Mouse (Mus musculus) hindbrain, postnatal 0 days (tissue): ENCODE data around the gene Lat. TPM values are rescaled to one million over a fixed set of nuclear protein-coding genes. Genes with fewer than 3 reads are reported as not detected.
A peak's percentile ranks its signal among the peaks of the same experiment; 100 is the strongest.

Experiments
- ATAC-seq: fragments of 200-750 bp; cut with Nextera tagmentation; 2 replicates; pipeline ENCODE4 v1.8.0; 2017; ENCODE audit warnings: mild to moderate bottlenecking, moderate TSS enrichment, moderate library complexity
- DNase-seq: peaks from one replicate; pipeline ENCODE4 v3.0.0-alpha.2; 2015; ENCODE audit warnings: low spot score
- H3K27ac ChIP-seq: fragments of 300-500 bp; sonication (generic); 2 replicates; pipeline ENCODE4 v1.5.1; 2014; ENCODE audit warnings: mild to moderate bottlenecking
- H3K27me3 ChIP-seq: fragments of 300-500 bp; sonication (generic); 2 replicates; pipeline ENCODE4 v1.6.1; 2014; ENCODE audit warnings: low read length, mixed read lengths; ENCODE audit not compliant: insufficient read depth
- H3K36me3 ChIP-seq: fragments of 300-500 bp; sonication (generic); 2 replicates; pipeline ENCODE4 v1.6.1; 2014; ENCODE audit warnings: low read length, mixed read lengths; ENCODE audit not compliant: insufficient read depth
- H3K4me1 ChIP-seq: fragments of 300-500 bp; sonication (generic); 2 replicates; pipeline ENCODE4 v1.6.1; 2014; ENCODE audit warnings: antibody characterized with exemption, low read length, mixed read lengths; ENCODE audit not compliant: insufficient read depth
- H3K4me2 ChIP-seq: fragments of 300-500 bp; sonication (generic); 2 replicates; pipeline ENCODE4 v1.6.1; 2014; ENCODE audit warnings: low read depth, mild to moderate bottlenecking, low read length, moderate library complexity, mixed read lengths
- H3K4me3 ChIP-seq: fragments of 300-500 bp; sonication (generic); 2 replicates; pipeline ENCODE4 v1.5.1; 2014; ENCODE audit warnings: low read length
- H3K9ac ChIP-seq: fragments of 300-500 bp; sonication (generic); replicated peaks from 2 replicates; pipeline ENCODE4 v1.6.1; 2014; ENCODE audit warnings: mild to moderate bottlenecking, low read length, moderate library complexity, mixed read lengths
- H3K9me3 ChIP-seq: fragments of 300-500 bp; sonication (generic); 2 replicates; pipeline ENCODE4 v1.6.1; 2016; ENCODE audit warnings: low read length, mixed read lengths
- CTCF ChIP-seq: IDR thresholded peaks from 2 replicates; pipeline ENCODE4 v1.5.1; 2016; ENCODE audit warnings: antibody characterized with exemption, control low read depth, low read depth
- WGBS: fragments of 180-500 bp; shearing (Covaris S2); extraction: QIAGEN DNeasy Blood & Tissue Kit; methylation state at CpG from one replicate; pipeline ENCODE4 v1.1.7; 2014; 5-methylcytosine and 5-hydroxymethylcytosine counted together
- microRNA-seq, 2 experiments: library from miRNA; unstranded; fragments of <30 nt; microRNA quantifications; one replicate each; pipeline ENCODE4; 2016
- polyA plus RNA-seq: library from polyadenylated mRNA; unstranded; fragments of >200 nt; fragmentation: Nextera tagmentation; extraction: Ambion mirVana; gene quantifications from 2 replicates; pipeline ENCODE4 v1.2.1, GENCODE M21; 2015
- total RNA-seq: library from RNA; depleted of rRNA; stranded (reverse); fragments of >200 nt; gene quantifications from 2 replicates; pipeline ENCODE4 v1.2.3, GENCODE M21; 2014; rRNA removed

Gene Lat
- total and polyA plus RNA-seq, 2 experiments from 2014 or later: 0.37 to 0.96 TPM

DNA sequence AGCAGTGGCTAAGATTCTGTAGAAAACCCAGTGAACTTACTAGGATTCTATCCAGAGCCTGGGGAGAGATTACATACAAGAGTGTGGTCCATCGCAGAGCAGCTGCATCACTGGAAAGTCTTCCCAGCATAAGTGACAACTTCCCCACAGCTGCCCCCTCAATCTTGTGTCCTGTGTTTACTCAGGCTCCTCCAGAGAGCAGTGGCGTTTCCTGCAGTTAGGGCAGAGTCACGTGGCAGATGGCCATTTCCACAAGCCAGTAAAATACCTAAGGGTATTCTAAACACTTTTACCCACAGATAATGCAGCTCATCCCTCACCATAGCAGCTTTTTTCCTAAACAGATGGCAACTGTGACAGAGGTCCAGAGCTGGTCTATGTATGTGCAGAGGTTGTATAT, 44.6 kb downstream of the Lat start:
- H3K4me2 ChIP-seq: no peak overlapping the region
- no peaks in the 10 kb centered on the region for H3K9me3 ChIP-seq
- no peaks in the 10 kb centered on the region for H3K4me1 ChIP-seq
- ATAC-seq: no peak
- no peak overlapping the region for H3K27ac ChIP-seq
- no peak for DNase-seq
- WGBS: 34% methylated on average over 3 of the region's 3 CpGs
- H3K4me3 ChIP-seq: no peak overlapping the region
- H3K36me3 ChIP-seq: no peaks in the 10 kb centered on the region
- H3K9ac ChIP-seq: no peak overlapping the region
- H3K27me3 ChIP-seq: no peaks in the 10 kb centered on the region
- TF ChIP-seq CTCF: no peak

DNA sequence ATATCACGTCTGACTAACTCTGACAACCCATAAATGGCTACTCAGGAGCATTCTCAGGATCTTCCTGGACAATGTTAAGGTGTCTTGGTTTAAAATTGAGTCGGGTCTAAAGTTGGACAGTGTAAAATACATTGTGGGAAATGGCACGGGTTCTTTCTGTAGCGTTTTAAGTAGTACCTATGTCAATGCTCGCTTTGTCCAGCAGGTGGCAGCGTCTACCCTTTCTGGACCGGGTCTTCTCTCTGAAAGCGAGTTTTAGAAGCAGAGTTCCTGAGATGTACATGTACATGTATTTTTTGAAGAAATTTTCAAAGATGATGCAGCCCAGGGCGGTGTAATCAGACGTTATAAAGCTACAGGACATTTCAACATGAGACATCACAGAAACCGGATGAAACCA, 45.6 kb downstream of the Lat start:
- DNase-seq: peak; percentile 93
- H3K9ac ChIP-seq: no peak overlapping the region
- H3K9me3 ChIP-seq: no peaks in the 10 kb centered on the region
- H3K36me3 ChIP-seq: no peaks in the 10 kb centered on the region
- no peaks in the 10 kb centered on the region for H3K4me1 ChIP-seq
- WGBS: 7% methylated on average over 11 of the region's 11 CpGs
- no peak overlapping the region for H3K4me3 ChIP-seq
- no peak overlapping the region for H3K4me2 ChIP-seq
- H3K27ac ChIP-seq: no peak overlapping the region
- H3K27me3 ChIP-seq: no peaks in the 10 kb centered on the region
- peak; percentile 91 for TF ChIP-seq CTCF
- no peak for ATAC-seq

DNA sequence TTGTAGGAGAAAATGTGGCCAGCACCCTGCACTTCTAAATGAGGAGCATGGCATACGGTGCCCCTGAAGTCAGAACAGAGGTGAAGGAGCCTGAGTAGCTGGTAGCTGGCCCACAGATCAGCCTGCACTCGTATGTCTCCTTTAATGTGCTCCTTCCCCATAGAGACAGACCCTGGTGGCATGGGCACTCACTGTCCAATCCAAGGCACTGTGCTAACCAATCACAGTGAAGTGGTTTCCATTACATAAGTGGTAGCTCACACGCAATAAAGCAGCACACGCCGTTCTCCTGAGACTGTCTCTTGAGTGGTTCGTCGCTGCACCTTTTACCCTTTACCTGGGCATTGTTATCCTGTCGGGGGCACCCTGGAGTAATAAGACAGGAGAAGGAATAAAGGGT, 55.1 kb downstream of the Lat start:
- Histone ChIP-seq H3K27ac (no peak overlapping the region), H3K9me3 (no peaks in the 10 kb centered on the region), H3K36me3 (no peaks in the 10 kb centered on the region), H3K27me3 (no peaks in the 10 kb centered on the region), H3K4me2 (no peak overlapping the region), H3K9ac (no peak overlapping the region), H3K4me1 (no peaks in the 10 kb centered on the region), H3K4me3 (no peak overlapping the region)
- ATAC-seq: no peak
- WGBS: 77% methylated on average over 8 of the region's 8 CpGs
- DNase-seq: no peak
- TF ChIP-seq CTCF: no peak

Small RNA genes within 50 kb of the gene (microRNA-seq; reads per million reads assigned to microRNA genes)
- gene Mir7058: 0 to 0.18 reads per million in 2 experiments

Other genes starting within 250 kb of the Lat start
- 124 and 147 TPM in 2 replicates for gene Xpo6, start 169.1 kb downstream of the Lat start, total RNA-seq
- 41.8 and 45.4 TPM in 2 replicates for gene Xpo6, start 169.1 kb downstream of the Lat start, polyA plus RNA-seq
- 530 and 565 TPM in 2 replicates for gene Sbk1, start 97.0 kb downstream of the Lat start, total RNA-seq
- gene Sbk1, start 97.0 kb downstream of the Lat start, polyA plus RNA-seq: 138 and 161 TPM in 2 replicates
- 102 and 125 TPM in 2 replicates for gene Spns1, start 7.9 kb upstream of the Lat start, total RNA-seq
- gene Spns1, start 7.9 kb upstream of the Lat start, polyA plus RNA-seq: 80.9 and 83.7 TPM in 2 replicates
- gene Nfatc2ip, start 27.2 kb upstream of the Lat start, total RNA-seq: 6.1 and 6.4 TPM in 2 replicates
- 2.9 and 3.0 TPM in 2 replicates for gene Nfatc2ip, start 27.2 kb upstream of the Lat start, polyA plus RNA-seq
- 0.16 TPM in 1 of 2 replicates, not detected in the other for gene Cd19, start 45.3 kb upstream of the Lat start, total RNA-seq
- 0.05 TPM in 1 of 2 replicates, not detected in the other for gene Cd19, start 45.3 kb upstream of the Lat start, polyA plus RNA-seq
- 22.2 and 22.5 TPM in 2 replicates for gene Rabep2, start 59.2 kb upstream of the Lat start, total RNA-seq
- 19.2 TPM in 2 replicates for gene Rabep2, start 59.2 kb upstream of the Lat start, polyA plus RNA-seq
- 0.99 and 5.4 TPM in 2 replicates for gene Atp2a1, start 93.5 kb upstream of the Lat start, total RNA-seq
- gene Atp2a1, start 93.5 kb upstream of the Lat start, polyA plus RNA-seq: 0.40 and 0.68 TPM in 2 replicates
- gene Sh2b1, start 105.9 kb upstream of the Lat start, total RNA-seq: 34.1 and 41.1 TPM in 2 replicates
- gene Sh2b1, start 105.9 kb upstream of the Lat start, polyA plus RNA-seq: 50.4 and 54.5 TPM in 2 replicates
- 62.5 and 66.1 TPM in 2 replicates for gene Tufm, start 117.8 kb upstream of the Lat start, total RNA-seq
- 106 TPM in 2 replicates for gene Tufm, start 117.8 kb upstream of the Lat start, polyA plus RNA-seq
- 71.1 and 72.3 TPM in 2 replicates for gene Atxn2l, start 133.9 kb upstream of the Lat start, total RNA-seq
- gene Atxn2l, start 133.9 kb upstream of the Lat start, polyA plus RNA-seq: 45.9 and 54.0 TPM in 2 replicates
- gene Eif3c, start 196.8 kb upstream of the Lat start, total RNA-seq: 112 and 118 TPM in 2 replicates
- 198 and 204 TPM in 2 replicates for gene Eif3c, start 196.8 kb upstream of the Lat start, polyA plus RNA-seq
- 0.25 and 6.3 TPM in 2 replicates for gene Apobr, start 215.4 kb upstream of the Lat start, total RNA-seq
- gene Apobr, start 215.4 kb upstream of the Lat start, polyA plus RNA-seq: 0.47 and 0.50 TPM in 2 replicates
- 27.7 and 34.2 TPM in 2 replicates for gene Cln3, start 216.2 kb upstream of the Lat start, total RNA-seq
- gene Cln3, start 216.2 kb upstream of the Lat start, polyA plus RNA-seq: 22.3 and 25.1 TPM in 2 replicates
- gene Il27, start 225.4 kb upstream of the Lat start, total RNA-seq: 0.94 TPM in 1 of 2 replicates, not detected in the other
- not detected in 2 replicates for gene Il27, start 225.4 kb upstream of the Lat start, polyA plus RNA-seq